Mouse (Mus musculus) forebrain, postnatal 0 days (tissue): ENCODE data around the gene Chil3. TPM values are rescaled to one million over a fixed set of nuclear protein-coding genes. Genes with fewer than 3 reads are reported as not detected.
"Not testable (repeated sequence)": the region's sequence is repeated elsewhere in the genome, so short reads cannot be mapped to it uniquely, and the experiment has no call there.

Experiments used
- ATAC-seq: fragments of 200-750 bp; cut with Nextera tagmentation; 2 replicates; pipeline ENCODE4 v1.8.0; 2017; ENCODE audit warnings: mild to moderate bottlenecking, moderate library complexity
- DNase-seq: peaks from one replicate; pipeline ENCODE4 v3.0.0-alpha.2; 2015
- H3K27ac ChIP-seq: fragments of 300-500 bp; sonication (generic); 2 replicates; pipeline ENCODE4 v1.5.1; 2014; ENCODE audit warnings: low read depth, mild to moderate bottlenecking, antibody characterized with exemption, low read length, moderate library complexity, mixed read lengths
- H3K27me3 ChIP-seq: fragments of 300-500 bp; sonication (generic); 2 replicates; pipeline ENCODE4 v1.6.1; 2014; ENCODE audit warnings: mild to moderate bottlenecking, low read length, mixed read lengths; ENCODE audit not compliant: insufficient read depth
- H3K36me3 ChIP-seq: fragments of 300-500 bp; sonication (generic); 2 replicates; pipeline ENCODE4 v1.6.1; 2014; ENCODE audit warnings: mild to moderate bottlenecking, moderate library complexity; ENCODE audit not compliant: insufficient read depth
- H3K4me1 ChIP-seq: fragments of 300-500 bp; sonication (generic); 2 replicates; pipeline ENCODE4 v1.6.1; 2014; ENCODE audit warnings: antibody characterized with exemption; ENCODE audit not compliant: insufficient read depth
- H3K4me2 ChIP-seq: fragments of 300-500 bp; sonication (generic); 2 replicates; pipeline ENCODE4 v1.6.1; 2014; ENCODE audit warnings: low read depth, mild to moderate bottlenecking, moderate library complexity
- H3K4me3 ChIP-seq: fragments of 300-500 bp; sonication (generic); 2 replicates; pipeline ENCODE4 v1.5.1; 2014; ENCODE audit warnings: low read depth, low read length, mixed read lengths
- H3K9ac ChIP-seq: fragments of 300-500 bp; sonication (generic); 2 replicates; pipeline ENCODE4 v1.6.1; 2014; ENCODE audit warnings: mild to moderate bottlenecking
- H3K9me3 ChIP-seq: fragments of 300-500 bp; sonication (generic); 2 replicates; pipeline ENCODE4 v1.6.1; 2016; ENCODE audit warnings: low read length
- CTCF ChIP-seq: sonication (generic); IDR thresholded peaks from 2 replicates; pipeline ENCODE4 v1.5.1; 2016; ENCODE audit warnings: antibody characterized with exemption, control low read depth, low read depth
- WGBS: fragments of 180-500 bp; shearing (Covaris S2); extraction: QIAGEN DNeasy Blood & Tissue Kit; methylation state at CpG from one replicate; pipeline ENCODE4 v1.1.7; 2014; 5-methylcytosine and 5-hydroxymethylcytosine counted together
- polyA plus RNA-seq: library from polyadenylated mRNA; unstranded; fragments of >200 nt; fragmentation: Nextera tagmentation; extraction: Ambion mirVana; gene quantifications from 2 replicates; pipeline ENCODE4 v1.2.1, GENCODE M21; 2015
- total RNA-seq: library from RNA; depleted of rRNA; stranded (reverse); fragments of >200 nt; gene quantifications from 2 replicates; pipeline ENCODE4 v1.2.3, GENCODE M21; 2014; rRNA removed

Gene Chil3
- 0.15 TPM in 1 of 2 replicates, not detected in the other for total RNA-seq
- 0.17 and 1.2 TPM in 2 replicates for polyA plus RNA-seq

DNA sequence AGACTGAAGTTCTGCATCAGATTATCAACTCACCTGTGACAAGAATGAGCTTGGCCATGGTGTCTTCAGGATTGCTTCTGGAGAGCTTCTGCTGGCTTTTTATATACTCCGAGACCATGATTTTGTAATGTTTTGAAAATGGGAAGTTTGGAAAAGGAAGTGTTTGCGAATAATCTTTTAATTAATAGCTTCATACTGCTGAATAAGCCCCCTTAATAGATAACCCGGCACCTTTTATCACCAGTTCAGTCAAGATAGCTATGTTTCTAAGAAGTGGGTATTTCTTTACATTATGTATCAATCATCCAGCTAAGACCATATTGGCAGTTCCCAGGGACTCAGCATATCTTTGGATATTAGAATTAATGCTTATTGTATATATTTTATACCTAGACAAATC, at the start of gene Chil3:
TSS of gene Chil3 (minus strand) at position 101 of the 400 bp plus-strand sequence.
- Histone ChIP-seq H3K4me1 (no peaks in the 10 kb centered on the region), H3K9me3 (no peaks in the 10 kb centered on the region), H3K4me3 (no peak within 1 kb of the TSS), H3K36me3 (no peaks in the 10 kb centered on the region), H3K4me2 (no peak within 1 kb of the TSS), H3K27me3 (no peaks in the 10 kb centered on the region), H3K27ac (no peak within 1 kb of the TSS), H3K9ac (no peak within 1 kb of the TSS)
- DNase-seq (no peak), ATAC-seq (no peak)
- no peak for TF ChIP-seq CTCF
- 87% methylated on average over 3 of the region's 3 CpGs for WGBS

DNA sequence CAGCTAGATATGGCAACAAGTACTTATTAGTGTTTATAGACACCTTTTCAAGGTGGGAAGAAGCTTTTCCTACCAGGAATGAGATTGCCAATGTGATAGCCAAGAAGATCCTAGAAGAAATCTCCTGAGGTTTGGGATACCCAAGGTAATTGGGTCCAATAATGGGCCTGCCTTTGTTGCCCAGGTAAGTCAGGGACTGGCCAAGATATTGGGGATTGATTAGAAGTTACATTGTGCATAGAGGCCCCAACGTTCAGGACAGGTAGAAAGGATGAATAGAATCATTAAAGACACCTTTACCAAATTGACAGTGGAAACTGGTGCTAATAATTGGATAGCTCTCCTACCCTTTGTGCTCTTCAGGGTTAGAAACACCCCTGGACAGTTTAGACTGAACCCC, 30.7 kb upstream of the Chil3 start:
- H3K36me3 ChIP-seq, H3K9ac ChIP-seq, H3K27me3 ChIP-seq, H3K9me3 ChIP-seq, H3K4me1 ChIP-seq, H3K4me2 ChIP-seq, H3K27ac ChIP-seq, DNase-seq, H3K4me3 ChIP-seq, ATAC-seq: not testable (repeated sequence)
- WGBS = 61% methylated on average over 1 of the region's 1 CpGs

DNA sequence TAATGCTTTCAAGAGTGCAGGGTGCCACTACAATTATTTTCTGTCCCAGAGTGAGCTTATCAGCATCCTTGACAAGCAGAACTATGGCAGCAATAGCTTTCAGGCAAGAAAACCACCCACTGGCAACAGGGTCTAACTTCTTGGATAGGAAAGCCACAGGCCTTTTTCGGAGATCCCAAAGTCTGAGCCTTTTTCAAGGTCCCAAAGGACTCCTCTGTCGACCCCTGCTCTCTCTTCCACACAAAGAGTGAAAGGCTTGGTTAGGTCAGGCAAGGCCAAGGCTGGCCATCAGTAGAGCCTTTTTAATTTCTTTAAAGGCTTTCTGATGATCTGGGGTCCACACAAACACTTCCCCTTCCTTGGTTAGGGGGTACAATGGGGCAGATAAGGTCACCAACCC, 29.9 kb upstream of the Chil3 start:
- not testable (repeated sequence) for H3K36me3 ChIP-seq, H3K4me1 ChIP-seq, H3K9ac ChIP-seq, H3K4me2 ChIP-seq, H3K9me3 ChIP-seq, ATAC-seq, H3K4me3 ChIP-seq, DNase-seq, H3K27me3 ChIP-seq, H3K27ac ChIP-seq
- 75% methylated on average over 2 of the region's 2 CpGs for WGBS

DNA sequence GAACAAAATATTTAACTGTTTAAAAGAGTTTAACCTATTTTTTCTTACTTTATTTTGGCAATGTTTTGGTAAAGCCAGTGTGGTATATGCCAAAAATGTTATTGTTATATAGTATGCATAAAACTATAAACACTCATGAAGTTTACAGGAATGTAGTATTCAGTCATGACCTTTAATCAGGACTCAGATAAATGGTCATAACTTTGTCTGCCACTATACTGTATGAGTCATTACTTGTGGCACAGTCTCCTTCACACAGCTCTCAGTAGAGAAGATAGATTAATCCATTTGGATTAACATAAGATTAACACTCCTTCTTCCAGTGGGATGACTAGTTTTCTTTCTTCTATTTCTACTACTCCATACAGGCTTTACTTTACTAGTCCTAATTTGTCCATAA, 28.9 kb upstream of the Chil3 start:
- Histone ChIP-seq H3K4me1 (no peaks in the 10 kb centered on the region), H3K4me2 (no peak overlapping the region), H3K27me3 (no peaks in the 10 kb centered on the region), H3K36me3 (no peaks in the 10 kb centered on the region), H3K4me3 (no peak overlapping the region), H3K9ac (no peak overlapping the region), H3K9me3 (no peaks in the 10 kb centered on the region), H3K27ac (no peak overlapping the region)
- ATAC-seq (no peak), DNase-seq (no peak)
- no peak for TF ChIP-seq CTCF

DNA sequence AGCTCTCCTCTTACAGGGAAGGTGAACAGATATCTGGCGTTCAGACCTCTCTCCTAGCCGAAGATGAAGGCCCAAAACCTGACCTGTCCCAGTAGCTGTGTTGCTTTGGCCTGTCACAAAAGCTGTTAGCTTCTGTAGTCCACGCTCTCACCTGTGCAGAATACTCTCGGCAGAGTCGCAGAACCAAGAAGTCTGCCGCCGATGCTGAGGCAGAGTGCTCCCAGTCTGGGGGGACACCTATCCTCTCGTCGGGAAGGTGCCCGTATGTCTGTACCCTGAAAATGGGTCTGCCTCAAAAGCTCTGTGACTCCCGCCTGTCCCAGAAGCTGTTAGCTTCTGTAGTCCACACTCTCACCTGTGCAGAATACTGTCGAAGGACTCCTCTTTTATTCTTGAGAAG, 28.1 kb upstream of the Chil3 start:
- Histone ChIP-seq H3K4me1 (no peaks in the 10 kb centered on the region), H3K4me2 (no peak overlapping the region), H3K27ac (no peak overlapping the region), H3K4me3 (no peak overlapping the region), H3K27me3 (no peaks in the 10 kb centered on the region), H3K9ac (no peak overlapping the region), H3K36me3 (no peaks in the 10 kb centered on the region), H3K9me3 (no peaks in the 10 kb centered on the region)
- 94% methylated on average over 12 of the region's 12 CpGs for WGBS
- DNase-seq (no peak), ATAC-seq (no peak)
- TF ChIP-seq CTCF = no peak

DNA sequence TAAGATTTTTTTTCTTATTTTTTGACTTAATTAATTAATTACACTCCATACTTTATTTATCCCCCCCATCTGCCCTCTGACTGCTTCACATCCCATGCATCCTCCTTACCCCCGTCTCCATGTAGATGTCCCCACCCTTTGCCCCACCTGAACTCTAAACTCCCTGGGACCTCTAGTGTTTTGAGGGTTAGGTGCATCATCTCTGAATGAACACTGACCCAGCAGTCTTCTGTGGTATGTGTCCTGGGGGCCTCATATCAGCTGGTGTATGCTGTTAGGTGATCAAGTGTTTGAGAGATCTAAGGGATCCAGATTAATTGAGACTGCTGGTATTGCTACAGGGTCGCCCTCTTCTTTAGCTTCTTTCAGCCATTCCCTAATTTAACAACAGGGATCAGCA, 20.6 kb upstream of the Chil3 start:
- Histone ChIP-seq H3K27me3 (no peaks in the 10 kb centered on the region), H3K4me3 (no peak overlapping the region), H3K4me2 (no peak overlapping the region), H3K4me1 (no peaks in the 10 kb centered on the region), H3K27ac (no peak overlapping the region), H3K9ac (no peak overlapping the region), H3K9me3 (no peaks in the 10 kb centered on the region), H3K36me3 (no peaks in the 10 kb centered on the region)
- ATAC-seq = no peak
- no peak for TF ChIP-seq CTCF
- DNase-seq = no peak
- 86% methylated on average over 2 of the region's 2 CpGs for WGBS

DNA sequence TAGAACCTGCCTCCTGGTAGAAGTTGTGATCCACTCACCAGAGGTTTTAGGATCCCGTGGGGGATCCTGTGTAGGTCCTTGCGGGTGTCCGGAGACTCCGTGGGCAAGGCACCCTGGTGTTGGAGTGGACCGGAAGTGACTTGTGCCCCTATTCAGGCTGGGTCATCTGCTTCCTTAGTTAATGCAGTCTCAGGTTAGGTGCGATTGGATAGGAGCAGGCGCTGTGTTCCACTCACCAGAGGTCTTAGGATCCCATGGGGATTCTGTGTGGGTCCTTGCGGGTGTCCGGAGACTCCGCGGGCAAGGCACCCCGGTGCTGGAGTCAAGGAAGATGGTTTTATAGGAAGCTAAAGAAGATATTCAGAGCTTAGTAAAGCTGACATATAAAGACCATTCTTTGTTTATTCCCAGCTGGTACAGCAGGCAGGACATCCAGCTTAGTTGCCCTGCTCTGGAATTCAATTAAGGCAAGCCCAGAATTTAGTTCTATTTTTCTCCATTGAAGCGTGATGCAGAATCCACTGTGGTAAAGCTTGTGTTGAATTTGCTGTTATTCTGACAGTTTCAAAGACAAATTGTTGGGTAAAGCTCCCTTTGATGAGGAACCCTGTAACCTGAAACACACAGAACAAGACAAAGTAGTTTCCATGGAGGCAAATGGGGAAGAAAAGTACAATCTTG, 10.3 kb upstream of the Chil3 start:
- no peak for ATAC-seq
- WGBS = 58% methylated on average over 13 of the region's 13 CpGs

DNA sequence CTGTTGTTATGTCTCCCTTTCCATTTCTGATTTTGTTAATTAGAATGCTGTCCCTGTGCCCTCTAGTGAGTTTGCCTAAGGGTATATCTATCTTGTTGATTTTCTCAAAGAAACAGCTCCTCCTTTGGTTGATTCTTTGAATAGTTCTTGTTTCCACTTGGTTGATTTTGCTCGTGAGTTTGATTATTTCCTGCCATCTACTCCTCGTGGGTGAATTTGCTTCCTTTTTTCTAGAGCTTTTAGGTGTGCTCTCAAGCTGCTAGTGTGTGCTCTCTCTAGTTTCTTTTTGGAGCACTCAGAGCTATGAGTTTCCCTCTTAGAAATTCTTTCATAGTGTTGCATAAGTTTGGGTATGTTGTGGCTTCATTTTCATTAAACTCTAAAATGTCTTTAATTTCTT, 7.6 kb upstream of the Chil3 start:
- not testable (repeated sequence) for H3K4me1 ChIP-seq, H3K9me3 ChIP-seq, H3K27ac ChIP-seq, H3K4me2 ChIP-seq, H3K27me3 ChIP-seq, ATAC-seq, DNase-seq, H3K4me3 ChIP-seq, H3K36me3 ChIP-seq, H3K9ac ChIP-seq
- WGBS = 48% methylated on average over 2 of the region's 2 CpGs

More for the DNA sequence above, 10.3 kb upstream of the Chil3 start:
- Histone ChIP-seq H3K27ac (no peak overlapping the region), H3K4me1 (no peaks in the 10 kb centered on the region), H3K9ac (no peak overlapping the region), H3K9me3 (no peaks in the 10 kb centered on the region), H3K27me3 (no peaks in the 10 kb centered on the region), H3K4me2 (no peak overlapping the region), H3K4me3 (no peak overlapping the region), H3K36me3 (no peaks in the 10 kb centered on the region)
- no peak for DNase-seq
- no peak for TF ChIP-seq CTCF

DNA sequence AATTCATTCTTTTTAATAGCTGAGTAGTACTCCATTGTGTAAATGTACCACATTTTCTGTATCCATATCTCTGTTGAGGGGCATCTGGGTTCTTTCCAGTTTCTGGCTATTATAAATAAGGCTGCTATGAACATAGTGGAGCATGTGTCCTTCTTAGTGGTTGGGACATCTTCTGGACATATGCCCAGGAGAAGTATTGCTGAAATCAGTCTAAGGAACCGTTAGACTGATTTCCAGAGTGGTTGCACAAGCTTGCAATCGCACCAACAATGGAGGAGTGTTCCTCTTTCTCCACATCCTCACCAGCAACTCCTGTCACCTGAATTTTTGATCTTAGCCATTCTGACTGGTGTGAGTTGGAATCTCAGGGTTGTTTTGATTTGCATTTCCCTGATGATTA, 5.1 kb upstream of the Chil3 start:
- not testable (repeated sequence) for H3K36me3 ChIP-seq, ATAC-seq
- WGBS = 87% methylated on average over 2 of the region's 2 CpGs

More for the DNA sequence above, 5.1 kb upstream of the Chil3 start:
- H3K4me3 ChIP-seq, DNase-seq, H3K27ac ChIP-seq, H3K4me1 ChIP-seq, H3K4me2 ChIP-seq, H3K27me3 ChIP-seq, H3K9ac ChIP-seq, H3K9me3 ChIP-seq: not testable (repeated sequence)
